Mouse (Mus musculus): ENCODE results near the gene Fmnl2. TPM values are rescaled to one million over a fixed set of nuclear protein-coding genes. Genes with fewer than 3 reads are reported as not detected.

Fmnl2 gene
- polyA plus RNA-seq, 1 experiment from 2014 or later = 3.5 TPM

DNA sequence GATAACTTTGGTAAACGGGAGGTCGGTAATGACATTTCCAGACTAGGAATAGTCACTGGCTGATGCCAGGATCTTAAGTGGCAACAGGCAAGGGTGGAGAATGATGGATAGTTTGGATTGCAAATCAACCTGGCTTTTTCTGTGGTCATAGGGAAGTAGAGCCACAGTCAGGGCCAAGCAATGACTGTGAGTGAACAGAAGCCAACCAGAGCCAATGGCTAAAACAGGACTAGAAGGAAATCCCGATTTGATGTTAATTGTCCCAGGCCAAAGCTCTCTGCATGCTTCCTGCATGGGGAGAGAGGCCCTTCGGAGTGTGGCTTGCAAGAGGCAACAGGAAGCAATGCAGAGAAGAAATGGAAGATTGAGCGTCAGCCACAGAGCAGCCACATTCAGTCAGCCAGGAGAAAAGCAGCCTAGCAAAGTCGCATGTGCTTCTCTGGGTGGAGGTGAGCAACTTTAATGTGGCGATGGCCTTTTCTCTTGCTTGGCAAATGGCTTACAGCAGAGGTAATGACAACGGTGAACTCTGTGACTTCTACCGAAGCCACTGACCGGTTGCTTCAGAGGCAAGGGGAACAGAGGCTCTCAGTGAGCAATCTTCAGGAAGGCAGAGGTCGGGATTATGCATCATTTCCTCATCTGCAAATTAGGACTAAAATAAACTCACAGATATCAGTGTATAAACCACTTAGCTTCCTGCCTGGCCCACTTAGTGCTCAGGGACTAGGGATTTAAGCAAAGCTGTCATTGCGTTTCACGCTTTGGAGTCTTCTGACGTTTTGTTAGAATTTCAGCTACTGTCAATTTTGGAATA, 12.5 kb upstream of the Fmnl2 start:
- 49% methylated on average over 14 of the region's 14 CpGs for WGBS
- Histone ChIP-seq H3K4me3 (ENCODE audit: low read depth, low read length) (no peak overlapping the region), H3K4me2 (replicated peaks; ENCODE audit: low read depth, low read length) (no peak overlapping the region), H3K27me3 (replicated peaks; ENCODE audit: insufficient read depth, low read length) (no peaks in the 10 kb centered on the region), H3K9me3 (ENCODE audit: low read length) (no peaks in the 10 kb centered on the region), H3K9ac (replicated peaks; ENCODE audit: low read depth) (no peak overlapping the region), H3K4me1 (ENCODE audit: insufficient read depth, low read depth, low read length) (no peaks in the 10 kb centered on the region), H3K36me3 (ENCODE audit: insufficient read depth, low read length) (no peaks in the 10 kb centered on the region), H3K27ac (ENCODE audit: low read length) (no peak overlapping the region)
- DNase-seq (ENCODE audit: low spot score) = no peak
- TF ChIP-seq EP300 (IDR thresholded peaks at IDR 0.05) (no peak), CTCF (IDR thresholded peaks at IDR 0.05) (no peak)
- ATAC-seq = no peak

DNA sequence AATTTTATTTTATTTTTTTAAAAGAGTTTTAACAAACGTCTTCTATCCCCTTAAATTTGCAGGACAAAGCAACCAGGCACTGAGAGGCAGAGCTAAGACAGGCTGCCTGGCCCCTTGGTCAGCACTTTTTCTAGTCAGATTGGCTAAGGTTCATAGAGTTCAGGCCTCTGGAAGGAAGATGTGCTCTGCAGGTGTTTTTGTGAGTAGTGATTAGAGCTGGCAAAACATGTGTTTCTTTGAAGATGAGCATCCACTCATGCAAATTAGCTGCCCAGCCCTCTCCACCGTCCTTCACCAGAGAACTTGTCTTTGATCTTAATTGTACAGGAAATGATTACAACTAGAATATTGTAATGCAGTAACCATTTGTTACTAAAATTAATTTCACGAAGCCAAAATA, 11.2 kb upstream of the Fmnl2 start:
- Histone ChIP-seq H3K9me3 (ENCODE audit: low read length) (no peaks in the 10 kb centered on the region), H3K4me3 (ENCODE audit: low read depth, low read length) (no peak overlapping the region), H3K4me1 (ENCODE audit: insufficient read depth, low read depth, low read length) (no peaks in the 10 kb centered on the region), H3K36me3 (ENCODE audit: insufficient read depth, low read length) (no peaks in the 10 kb centered on the region), H3K27me3 (replicated peaks; ENCODE audit: insufficient read depth, low read length) (no peaks in the 10 kb centered on the region), H3K27ac (ENCODE audit: low read length) (no peak overlapping the region), H3K4me2 (replicated peaks; ENCODE audit: low read depth, low read length) (no peak overlapping the region), H3K9ac (replicated peaks; ENCODE audit: low read depth) (no peak overlapping the region)
- ATAC-seq (no peak), DNase-seq (ENCODE audit: low spot score) (no peak)
- WGBS = 65% methylated on average over 3 of the region's 3 CpGs
- TF ChIP-seq CTCF (IDR thresholded peaks at IDR 0.05) (no peak), EP300 (IDR thresholded peaks at IDR 0.05) (no peak)

DNA sequence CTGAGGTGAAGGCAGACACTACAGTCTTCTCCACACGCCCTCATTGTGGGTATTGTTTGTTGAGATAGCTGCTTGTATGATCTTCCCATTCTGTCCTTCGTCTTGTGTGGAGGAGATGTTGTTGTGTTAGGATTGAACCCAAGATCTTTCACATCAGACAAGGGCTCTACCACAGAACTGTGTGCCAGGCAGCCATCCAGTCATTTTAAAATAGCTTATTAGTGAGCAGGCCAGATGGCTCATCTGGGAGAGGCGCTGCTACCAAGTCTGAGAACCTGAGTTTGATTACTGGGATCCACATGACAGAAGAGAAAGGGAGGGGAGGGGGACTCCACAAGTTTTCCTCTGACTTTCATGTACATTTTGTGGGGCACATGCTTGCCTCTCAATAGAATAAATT, 8.6 kb upstream of the Fmnl2 start:
- Histone ChIP-seq H3K9me3 (ENCODE audit: low read length) (no peaks in the 10 kb centered on the region), H3K9ac (replicated peaks; ENCODE audit: low read depth) (no peak overlapping the region), H3K27me3 (replicated peaks; ENCODE audit: insufficient read depth, low read length) (no peaks in the 10 kb centered on the region), H3K4me1 (ENCODE audit: insufficient read depth, low read depth, low read length) (no peaks in the 10 kb centered on the region), H3K27ac (ENCODE audit: low read length) (no peak overlapping the region), H3K4me3 (ENCODE audit: low read depth, low read length) (no peak overlapping the region), H3K4me2 (replicated peaks; ENCODE audit: low read depth, low read length) (no peak overlapping the region), H3K36me3 (ENCODE audit: insufficient read depth, low read length) (no peaks in the 10 kb centered on the region)
- WGBS = 64% methylated on average over 3 of the region's 3 CpGs
- DNase-seq (ENCODE audit: low spot score) (no peak), ATAC-seq (no peak)
- TF ChIP-seq CTCF (IDR thresholded peaks at IDR 0.05) (no peak), EP300 (IDR thresholded peaks at IDR 0.05) (no peak)

DNA sequence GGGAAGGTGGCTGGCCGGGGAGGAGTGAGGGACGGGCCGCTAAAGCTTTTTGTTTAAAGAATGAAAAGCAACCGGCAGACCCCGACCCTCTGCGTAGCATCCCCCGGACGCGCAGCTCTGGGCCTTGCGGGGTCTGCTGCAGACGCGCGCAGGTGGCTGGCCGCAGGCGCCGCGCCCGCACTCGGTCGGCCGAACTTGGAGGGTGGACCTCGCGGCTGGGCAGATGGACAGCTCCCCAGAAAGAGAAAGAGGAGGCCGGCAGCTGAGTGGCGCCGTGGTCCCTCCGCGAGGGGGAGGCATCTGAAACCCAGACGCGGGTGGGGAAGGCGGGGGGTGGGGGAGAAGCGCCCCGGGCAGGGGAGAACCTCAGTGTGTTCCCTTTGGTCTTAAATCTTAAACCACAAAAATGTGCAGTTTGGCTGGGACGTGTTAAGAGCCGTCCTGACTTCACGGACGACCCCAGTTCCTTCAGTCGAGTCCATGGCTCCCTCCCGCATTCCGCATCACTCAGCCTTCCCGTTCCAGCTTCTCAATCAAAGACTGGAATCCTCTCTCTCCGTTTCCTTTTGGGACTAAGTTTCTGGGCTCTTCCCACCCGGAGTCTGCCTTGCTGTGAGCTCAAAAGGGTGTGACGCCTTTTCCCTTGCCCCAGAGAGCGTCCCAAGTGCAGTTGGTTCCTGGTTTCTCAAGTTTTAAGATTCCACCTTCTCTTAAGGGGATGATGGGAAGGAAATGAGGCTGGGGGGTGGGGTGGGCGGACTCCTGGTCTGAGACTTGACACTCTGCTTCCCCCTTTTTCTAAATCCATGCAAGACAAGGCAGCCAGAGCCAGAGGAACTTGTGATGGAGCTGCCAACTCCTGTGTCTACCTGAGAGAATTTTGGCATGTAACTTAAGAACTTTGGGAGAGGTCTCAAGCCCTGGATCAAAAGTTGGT, 1.1 kb downstream of the Fmnl2 start:
- H3K4me1 ChIP-seq (ENCODE audit: insufficient read depth, low read depth, low read length) = peaks cover 13% of the 10 kb centered on the region; the same call in 1 of the 2 replicates
- peak overlapping the region; percentile 69 for H3K4me3 ChIP-seq (ENCODE audit: low read depth, low read length)
- H3K4me2 ChIP-seq (replicated peaks; ENCODE audit: low read depth, low read length) = peak overlapping the region; percentile 96
- ATAC-seq (peak; percentile 31), DNase-seq (ENCODE audit: low spot score) (peak; percentile 44)
- WGBS = under 1% methylated on average over 43 of the region's 46 CpGs
- no peak overlapping the region for H3K27ac ChIP-seq (ENCODE audit: low read length)
- H3K27me3 ChIP-seq (replicated peaks; ENCODE audit: insufficient read depth, low read length) = 0 out of 2 replicates have a peak, but pooled peaks cover 4% of the 10 kb centered on the region
- no peaks in the 10 kb centered on the region for H3K9me3 ChIP-seq (ENCODE audit: low read length)
- TF ChIP-seq CTCF (IDR thresholded peaks at IDR 0.05) (no peak), EP300 (IDR thresholded peaks at IDR 0.05) (no peak)
- H3K36me3 ChIP-seq (ENCODE audit: insufficient read depth, low read length) = no peaks in the 10 kb centered on the region
- H3K9ac ChIP-seq (replicated peaks; ENCODE audit: low read depth) = peak overlapping the region; percentile 59

DNA sequence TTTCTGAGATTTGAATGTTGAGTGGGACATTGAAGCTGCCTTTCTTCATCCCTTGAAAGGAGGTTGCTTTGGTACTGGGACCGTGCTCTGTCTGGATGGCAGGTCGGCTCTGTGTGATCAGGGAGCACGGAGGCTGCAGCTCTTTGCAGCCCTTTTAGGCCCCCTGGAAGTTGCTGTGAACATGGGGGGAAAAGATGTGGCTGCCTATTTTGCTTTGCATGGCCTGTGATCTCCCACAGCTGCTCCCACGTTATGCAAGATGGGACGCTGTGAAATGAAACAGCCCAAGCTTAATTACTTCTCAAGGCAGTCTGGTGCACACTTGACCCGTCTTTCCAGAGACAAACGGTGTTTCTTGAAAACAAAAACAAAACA, 1.8 kb downstream of the Fmnl2 start:
- ATAC-seq (no peak), DNase-seq (ENCODE audit: low spot score) (peak; percentile 36)
- 28% methylated on average over 7 of the region's 7 CpGs for WGBS
- Histone ChIP-seq H3K9me3 (ENCODE audit: low read length) (no peaks in the 10 kb centered on the region), H3K4me1 (ENCODE audit: insufficient read depth, low read depth, low read length) (peaks cover 13% of the 10 kb centered on the region; the same call in 1 of the 2 replicates), H3K4me3 (ENCODE audit: low read depth, low read length) (peak overlapping the region; percentile 69), H3K36me3 (ENCODE audit: insufficient read depth, low read length) (no peaks in the 10 kb centered on the region), H3K9ac (replicated peaks; ENCODE audit: low read depth) (no peak overlapping the region), H3K27ac (ENCODE audit: low read length) (no peak overlapping the region), H3K27me3 (replicated peaks; ENCODE audit: insufficient read depth, low read length) (0 out of 2 replicates have a peak, but pooled peaks cover 4% of the 10 kb centered on the region), H3K4me2 (replicated peaks; ENCODE audit: low read depth, low read length) (peak overlapping the region; percentile 96)
- TF ChIP-seq CTCF (IDR thresholded peaks at IDR 0.05) (no peak), EP300 (IDR thresholded peaks at IDR 0.05) (no peak)
